Mouse (Mus musculus): ENCODE results near the gene Kif23. TPM values are rescaled to one million over a fixed set of nuclear protein-coding genes. Genes with fewer than 3 reads are reported as not detected.

Gene Kif23
- polyA plus RNA-seq, 2 experiments, result 88.9 to 94.4 TPM

GRCm38 (mm10) chr9:61906912-61907311, 39.7 kb downstream of the Kif23 start:
- Histone ChIP-seq H3K27ac (replicated peaks; ENCODE audit: low read depth, low read length) (no peak overlapping the region), H3K27me3 (ENCODE audit: control insufficient read depth, insufficient read depth, low read length) (no peaks in the 10 kb centered on the region), H3K4me1 (ENCODE audit: control insufficient read depth, insufficient read depth, low read length) (no peaks in the 10 kb centered on the region), H3K36me3 (ENCODE audit: control insufficient read depth, insufficient read depth, low read length) (peaks cover 7% of the 10 kb centered on the region), H3K4me2 (replicated peaks; ENCODE audit: low read depth, low read length, severe bottlenecking) (no peak overlapping the region), H3K4me3 (replicated peaks; ENCODE audit: low read length) (no peak overlapping the region), H3K9me3 (ENCODE audit: control insufficient read depth, low read length) (no peaks in the 10 kb centered on the region), H3K9ac (ENCODE audit: low read depth, low read length, severe bottlenecking) (no peak overlapping the region)
- DNase-seq (ENCODE audit: low spot score), result no peak
- 69% methylated on average over 10 of the region's 10 CpGs for WGBS
- no peak for TF ChIP-seq POLR2A (IDR thresholded peaks at IDR 0.05; ENCODE audit: borderline replicate concordance, extremely low read depth, insufficient read depth, insufficient read length)
- ATAC-seq (ENCODE audit: low FRiP score, low read depth), result no peak

GRCm38 (mm10) chr9:61905576-61905975, 41.0 kb downstream of the Kif23 start:
- TF ChIP-seq POLR2A (IDR thresholded peaks at IDR 0.05; ENCODE audit: borderline replicate concordance, extremely low read depth, insufficient read depth, insufficient read length), result no peak
- Histone ChIP-seq H3K9ac (ENCODE audit: low read depth, low read length, severe bottlenecking) (no peak overlapping the region), H3K27me3 (ENCODE audit: control insufficient read depth, insufficient read depth, low read length) (no peaks in the 10 kb centered on the region), H3K4me3 (replicated peaks; ENCODE audit: low read length) (no peak overlapping the region), H3K9me3 (ENCODE audit: control insufficient read depth, low read length) (no peaks in the 10 kb centered on the region), H3K4me2 (replicated peaks; ENCODE audit: low read depth, low read length, severe bottlenecking) (no peak overlapping the region), H3K36me3 (ENCODE audit: control insufficient read depth, insufficient read depth, low read length) (no peaks in the 10 kb centered on the region), H3K4me1 (ENCODE audit: control insufficient read depth, insufficient read depth, low read length) (0 out of 2 replicates have a peak, but pooled peaks cover 2% of the 10 kb centered on the region), H3K27ac (replicated peaks; ENCODE audit: low read depth, low read length) (no peak overlapping the region)
- no peak for DNase-seq (ENCODE audit: low spot score)
- WGBS, result 42% methylated on average over 5 of the region's 5 CpGs
- no peak for ATAC-seq (ENCODE audit: low FRiP score, low read depth)

DNA sequence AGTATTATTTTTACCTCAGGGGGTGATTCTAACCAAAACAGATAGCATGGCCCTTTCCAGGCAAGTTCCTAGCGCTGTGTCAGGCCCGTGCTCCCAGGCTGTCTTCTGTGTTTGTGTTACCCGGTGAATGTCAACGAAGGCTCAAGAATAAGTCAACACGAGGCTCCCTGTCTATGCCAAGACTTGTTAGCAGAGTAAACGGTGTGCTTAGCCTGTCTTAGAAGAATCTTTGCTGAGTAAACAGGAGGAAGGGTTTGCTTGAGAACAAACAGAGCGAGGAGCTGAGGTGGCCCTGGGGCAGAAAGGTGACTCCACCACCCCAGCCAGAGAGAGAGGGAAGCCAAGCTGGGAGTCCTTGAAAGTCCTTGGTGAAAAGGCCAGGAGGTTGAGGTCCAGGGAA, 42.4 kb downstream of the Kif23 start:
- no peaks in the 10 kb centered on the region for H3K9me3 ChIP-seq (ENCODE audit: control insufficient read depth, low read length)
- ATAC-seq (ENCODE audit: low FRiP score, low read depth) (no peak), DNase-seq (ENCODE audit: low spot score) (no peak)
- H3K4me1 ChIP-seq (ENCODE audit: control insufficient read depth, insufficient read depth, low read length), result peaks cover 6% of the 10 kb centered on the region; the same call in 1 of the 2 replicates
- H3K36me3 ChIP-seq (ENCODE audit: control insufficient read depth, insufficient read depth, low read length), result no peaks in the 10 kb centered on the region
- H3K27ac ChIP-seq (replicated peaks; ENCODE audit: low read depth, low read length), result 0 out of 2 replicates have a peak overlapping the region, but pooled peaks have one; percentile 40
- TF ChIP-seq POLR2A (IDR thresholded peaks at IDR 0.05; ENCODE audit: borderline replicate concordance, extremely low read depth, insufficient read depth, insufficient read length), result no peak
- H3K4me2 ChIP-seq (replicated peaks; ENCODE audit: low read depth, low read length, severe bottlenecking), result no peak overlapping the region
- no peak overlapping the region for H3K9ac ChIP-seq (ENCODE audit: low read depth, low read length, severe bottlenecking)
- no peaks in the 10 kb centered on the region for H3K27me3 ChIP-seq (ENCODE audit: control insufficient read depth, insufficient read depth, low read length)
- 61% methylated on average over 7 of the region's 7 CpGs for WGBS
- H3K4me3 ChIP-seq (replicated peaks; ENCODE audit: low read length), result no peak overlapping the region

DNA sequence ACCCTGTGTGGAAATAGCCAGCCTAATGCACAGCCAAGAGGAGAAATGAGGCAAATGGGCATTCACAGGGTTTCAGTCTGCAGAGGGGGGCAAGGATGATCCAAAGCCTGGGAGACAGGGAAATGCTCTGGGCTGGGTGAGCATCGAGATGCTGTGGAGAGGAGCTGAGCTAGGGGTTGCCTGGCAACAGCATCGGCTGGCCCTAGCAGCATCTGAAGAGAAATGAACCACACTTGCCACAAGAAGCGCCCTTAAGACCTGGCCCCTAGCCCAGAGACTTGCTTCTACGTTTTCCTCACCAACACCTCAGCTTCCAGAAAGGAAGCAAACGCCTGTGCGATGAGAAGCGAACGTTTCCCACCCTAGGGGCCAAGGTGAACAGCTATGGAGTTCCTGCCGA, 44.1 kb downstream of the Kif23 start:
- no peak overlapping the region for H3K27ac ChIP-seq (replicated peaks; ENCODE audit: low read depth, low read length)
- H3K36me3 ChIP-seq (ENCODE audit: control insufficient read depth, insufficient read depth, low read length), result no peaks in the 10 kb centered on the region
- DNase-seq (ENCODE audit: low spot score) (no peak), ATAC-seq (ENCODE audit: low FRiP score, low read depth) (no peak)
- H3K9ac ChIP-seq (ENCODE audit: low read depth, low read length, severe bottlenecking), result no peak overlapping the region
- WGBS, result 49% methylated on average over 9 of the region's 9 CpGs
- no peak for TF ChIP-seq POLR2A (IDR thresholded peaks at IDR 0.05; ENCODE audit: borderline replicate concordance, extremely low read depth, insufficient read depth, insufficient read length)
- no peaks in the 10 kb centered on the region for H3K9me3 ChIP-seq (ENCODE audit: control insufficient read depth, low read length)
- no peaks in the 10 kb centered on the region for H3K27me3 ChIP-seq (ENCODE audit: control insufficient read depth, insufficient read depth, low read length)
- H3K4me3 ChIP-seq (replicated peaks; ENCODE audit: low read length), result no peak overlapping the region
- no peak overlapping the region for H3K4me2 ChIP-seq (replicated peaks; ENCODE audit: low read depth, low read length, severe bottlenecking)
- peaks cover 6% of the 10 kb centered on the region; the same call in 1 of the 2 replicates for H3K4me1 ChIP-seq (ENCODE audit: control insufficient read depth, insufficient read depth, low read length)

GRCm38 (mm10) chr9:61901574-61901973, 45.0 kb downstream of the Kif23 start:
- H3K9me3 ChIP-seq (ENCODE audit: control insufficient read depth, low read length), result no peaks in the 10 kb centered on the region
- H3K27me3 ChIP-seq (ENCODE audit: control insufficient read depth, insufficient read depth, low read length), result no peaks in the 10 kb centered on the region
- no peak for TF ChIP-seq POLR2A (IDR thresholded peaks at IDR 0.05; ENCODE audit: borderline replicate concordance, extremely low read depth, insufficient read depth, insufficient read length)
- no peak overlapping the region for H3K9ac ChIP-seq (ENCODE audit: low read depth, low read length, severe bottlenecking)
- peaks cover 6% of the 10 kb centered on the region; the same call in 1 of the 2 replicates for H3K4me1 ChIP-seq (ENCODE audit: control insufficient read depth, insufficient read depth, low read length)
- no peaks in the 10 kb centered on the region for H3K36me3 ChIP-seq (ENCODE audit: control insufficient read depth, insufficient read depth, low read length)
- DNase-seq (ENCODE audit: low spot score) (no peak), ATAC-seq (ENCODE audit: low FRiP score, low read depth) (no peak)
- H3K4me2 ChIP-seq (replicated peaks; ENCODE audit: low read depth, low read length, severe bottlenecking), result no peak overlapping the region
- WGBS, result 74% methylated on average over 4 of the region's 4 CpGs
- H3K4me3 ChIP-seq (replicated peaks; ENCODE audit: low read length), result no peak overlapping the region
- H3K27ac ChIP-seq (replicated peaks; ENCODE audit: low read depth, low read length), result no peak overlapping the region

- peak overlapping the region; percentile 42 for H3K4me2 ChIP-seq (replicated peaks; ENCODE audit: low read depth, low read length, severe bottlenecking)
- H3K27ac ChIP-seq (replicated peaks; ENCODE audit: low read depth, low read length), result no peak overlapping the region
- H3K4me1 ChIP-seq (ENCODE audit: control insufficient read depth, insufficient read depth, low read length), result peaks cover 14% of the 10 kb centered on the region
- no peak overlapping the region for H3K9ac ChIP-seq (ENCODE audit: low read depth, low read length, severe bottlenecking)
- H3K27me3 ChIP-seq (ENCODE audit: control insufficient read depth, insufficient read depth, low read length), result no peaks in the 10 kb centered on the region
- no peaks in the 10 kb centered on the region for H3K36me3 ChIP-seq (ENCODE audit: control insufficient read depth, insufficient read depth, low read length)
- ATAC-seq (ENCODE audit: low FRiP score, low read depth), result no peak
- WGBS, result 3% methylated on average over 16 of the region's 16 CpGs
- H3K4me3 ChIP-seq (replicated peaks; ENCODE audit: low read length), result no peak overlapping the region; the same call in 1 of the 2 replicates
- TF ChIP-seq POLR2A (IDR thresholded peaks at IDR 0.05; ENCODE audit: borderline replicate concordance, extremely low read depth, insufficient read depth, insufficient read length), result no peak
- no peaks in the 10 kb centered on the region for H3K9me3 ChIP-seq (ENCODE audit: control insufficient read depth, low read length)
- peak; percentile 86 for DNase-seq (ENCODE audit: low spot score)
Measured at GRCm38 (mm10) chr9:61899804-61900203, 46.8 kb downstream of the Kif23 start.
